ENCODE assay signal across 1 mouse cellular context in genomic region chr6:28479865-28480751, GRCm38 (mm10).
TF ChIP-seq lines count a peak whose summit lies in the region.

No protein-coding gene starts in this region.

TF ChIP-seq in MEL, 35 proteins besides CTCF, POLR2A, EP300 and RAD21 (continued from another document):
- TF ChIP-seq POLR2AphosphoS2 (IDR thresholded peaks at IDR 0.05; ENCODE audit: low read length): peak; percentile 90
- TF ChIP-seq CHD1 (IDR thresholded peaks at IDR 0.05; ENCODE audit: low read depth, low read length): no peak
- peak; percentile 97 for TF ChIP-seq SIN3A (IDR thresholded peaks at IDR 0.05; ENCODE audit: low read length)
- TF ChIP-seq ZMIZ1 (IDR thresholded peaks at IDR 0.05; ENCODE audit: low read depth, low read length): peak; percentile 67
- TF ChIP-seq HCFC1 (IDR thresholded peaks at IDR 0.05; ENCODE audit: low read depth, low read length): peak; percentile 96
- TF ChIP-seq POLR2AphosphoS5 (IDR thresholded peaks at IDR 0.05; ENCODE audit: borderline replicate concordance, low read depth, low read length): no peak
- TF ChIP-seq NELFE (IDR thresholded peaks at IDR 0.05; ENCODE audit: low read depth, low read length): peak; percentile 95
- TF ChIP-seq ZKSCAN1 (IDR thresholded peaks at IDR 0.05; ENCODE audit: low read depth, low read length): no peak
- peak; percentile 99 for TF ChIP-seq MXI1 (IDR thresholded peaks at IDR 0.05; ENCODE audit: low read depth, low read length)
- no peak for TF ChIP-seq GABPA (IDR thresholded peaks at IDR 0.05; ENCODE audit: low read depth, low read length)
- no peak for TF ChIP-seq MYB (IDR thresholded peaks at IDR 0.05; ENCODE audit: low read depth, low read length)
- TF ChIP-seq NRF1 (IDR thresholded peaks at IDR 0.05; ENCODE audit: insufficient read depth, low read depth, low read length, poor library complexity, severe bottlenecking): peak; percentile 82
- TF ChIP-seq TBP (IDR thresholded peaks at IDR 0.05; ENCODE audit: low read depth, low read length): peak; percentile 73
- TF ChIP-seq JUND (IDR thresholded peaks at IDR 0.05; ENCODE audit: low read depth, low read length): no peak
- 0 out of 2 replicates have a peak, but pooled peaks have one; percentile 19 for TF ChIP-seq BHLHE40 (IDR thresholded peaks at IDR 0.05; ENCODE audit: borderline replicate concordance, low read depth, low read length)
- no peak for TF ChIP-seq UBTF (IDR thresholded peaks at IDR 0.05; ENCODE audit: borderline replicate concordance, insufficient read depth, low read depth, low read length)
- no peak; the same call in 1 of the 2 replicates for TF ChIP-seq CHD2 (IDR thresholded peaks at IDR 0.05; ENCODE audit: low read length)
- TF ChIP-seq ZC3H11A (IDR thresholded peaks at IDR 0.05; ENCODE audit: low read depth, low read length): no peak
- TF ChIP-seq MYC (IDR thresholded peaks at IDR 0.05; ENCODE audit: low read depth, low read length): peak; percentile 96
- no peak for TF ChIP-seq USF2 (IDR thresholded peaks at IDR 0.05; ENCODE audit: borderline replicate concordance in 1 of 2, insufficient read depth in 1 of 2, low read depth in 1 of 2, low read length in 2 of 2)
- no peak for TF ChIP-seq TAL1 (IDR thresholded peaks at IDR 0.05; ENCODE audit: low read length)
- no peak for TF ChIP-seq RCOR1 (IDR thresholded peaks at IDR 0.05; ENCODE audit: low read depth, low read length)
- no peak for TF ChIP-seq MAFK (IDR thresholded peaks at IDR 0.05; ENCODE audit: borderline replicate concordance, low read depth, low read length)
- TF ChIP-seq TCF12 (IDR thresholded peaks at IDR 0.05; ENCODE audit: low read depth, low read length): peak; percentile 26; the same call in 1 of the 2 replicates
- TF ChIP-seq KAT2A (conservative IDR thresholded peaks at IDR 0.05; ENCODE audit: low read depth, low read length): peak; percentile 58
- TF ChIP-seq GATA1 (IDR thresholded peaks at IDR 0.05; ENCODE audit: low read depth, low read length): no peak
- TF ChIP-seq MAZ (IDR thresholded peaks at IDR 0.05; ENCODE audit: low read depth, low read length): peak; percentile 81; the same call in 1 of the 2 replicates
- no peak for TF ChIP-seq MEF2A (IDR thresholded peaks at IDR 0.05; ENCODE audit: extremely low read depth, insufficient replicate concordance, low read depth, low read length, poor library complexity, severe bottlenecking)
- TF ChIP-seq E2F4 (IDR thresholded peaks at IDR 0.05; ENCODE audit: borderline replicate concordance, low read depth, low read length): no peak; the same call in 1 of the 2 replicates
- TF ChIP-seq USF1 (IDR thresholded peaks at IDR 0.05; ENCODE audit: low read depth, low read length): peak; percentile 59
- peak; percentile 94 for TF ChIP-seq ELF1 (IDR thresholded peaks at IDR 0.05; ENCODE audit: low read depth, low read length)
- TF ChIP-seq ETS1 (IDR thresholded peaks at IDR 0.05; ENCODE audit: low read depth, low read length): peak; percentile 65
- TF ChIP-seq SMC3 (IDR thresholded peaks at IDR 0.05; ENCODE audit: low read depth, low read length): no peak
- TF ChIP-seq MAX (IDR thresholded peaks at IDR 0.05; ENCODE audit: low read length): peak; percentile 96
